Mouse (Mus musculus): Measurements from ENCODE around the gene Bmper.

GRCm38 (mm10) chr9:23223549-23224077 lies 737 bp downstream of the Bmper start:
- TF ChIP-seq CTCF (IDR thresholded peaks at IDR 0.05; ENCODE audit: insufficient read depth, low read depth, low read length) (no peak), POLR2A (IDR thresholded peaks at IDR 0.05; ENCODE audit: insufficient read depth, low read depth, low read length) (no peak)
